Mouse (Mus musculus): ENCODE data around the gene Selenoi. TPM values are rescaled to one million over a fixed set of nuclear protein-coding genes. Genes with fewer than 3 reads are reported as not detected.

Selenoi gene
- total RNA-seq, 2 experiments from 2014 or later = 16.1 to 29.2 TPM

Other genes with a start within 250 kb of the Selenoi start
- 14.1 and 24.4 TPM in 2 replicates for gene Il6, start 219.5 kb upstream of the Selenoi start, total RNA-seq (2015)
- 9.5 and 11.1 TPM in 2 replicates for gene Il6, start 219.5 kb upstream of the Selenoi start, total RNA-seq (2017)
- gene Tyms, start 159.0 kb upstream of the Selenoi start, total RNA-seq (2015) = 123 and 146 TPM in 2 replicates
- 91.0 and 114 TPM in 2 replicates for gene Tyms, start 159.0 kb upstream of the Selenoi start, total RNA-seq (2017)
- not detected in 2 replicates for gene Garem2, start 127.4 kb upstream of the Selenoi start, total RNA-seq (2015)
- gene Garem2, start 127.4 kb upstream of the Selenoi start, total RNA-seq (2017) = not detected in 2 replicates
- gene 3110082J24Rik, start 126.5 kb upstream of the Selenoi start, total RNA-seq (2015) = not detected in 2 replicates
- not detected in 2 replicates for gene 3110082J24Rik, start 126.5 kb upstream of the Selenoi start, total RNA-seq (2017)
- 45.5 and 46.4 TPM in 2 replicates for gene Hadha, start 77.4 kb upstream of the Selenoi start, total RNA-seq (2015)
- gene Hadha, start 77.4 kb upstream of the Selenoi start, total RNA-seq (2017) = 119 and 133 TPM in 2 replicates
- 44.1 and 50.8 TPM in 2 replicates for gene Hadhb, start 77.3 kb upstream of the Selenoi start, total RNA-seq (2015)
- gene Hadhb, start 77.3 kb upstream of the Selenoi start, total RNA-seq (2017) = 56.8 and 66.5 TPM in 2 replicates
- not detected in 2 replicates for gene Adgrf3, start 26.9 kb upstream of the Selenoi start, total RNA-seq (2015)
- not detected in 2 replicates for gene Adgrf3, start 26.9 kb upstream of the Selenoi start, total RNA-seq (2017)
- gene Drc1, start 48.8 kb downstream of the Selenoi start, total RNA-seq (2015) = 0.11 TPM in 1 of 2 replicates, not detected in the other
- gene Drc1, start 48.8 kb downstream of the Selenoi start, total RNA-seq (2017) = 0.28 TPM in 1 of 2 replicates, not detected in the other
- 0.68 and 0.74 TPM in 2 replicates for gene Otof, start 229.4 kb downstream of the Selenoi start, total RNA-seq (2015)
- 0.65 and 0.77 TPM in 2 replicates for gene Otof, start 229.4 kb downstream of the Selenoi start, total RNA-seq (2017)
- gene 1700001C02Rik, start 233.5 kb downstream of the Selenoi start, total RNA-seq (2015) = not detected in 2 replicates
- gene 1700001C02Rik, start 233.5 kb downstream of the Selenoi start, total RNA-seq (2017) = not detected in 2 replicates

All from megakaryocyte, adult 5-6 weeks (primary cell).